Mouse (Mus musculus): ENCODE measurements around the gene Sost.

DNA sequence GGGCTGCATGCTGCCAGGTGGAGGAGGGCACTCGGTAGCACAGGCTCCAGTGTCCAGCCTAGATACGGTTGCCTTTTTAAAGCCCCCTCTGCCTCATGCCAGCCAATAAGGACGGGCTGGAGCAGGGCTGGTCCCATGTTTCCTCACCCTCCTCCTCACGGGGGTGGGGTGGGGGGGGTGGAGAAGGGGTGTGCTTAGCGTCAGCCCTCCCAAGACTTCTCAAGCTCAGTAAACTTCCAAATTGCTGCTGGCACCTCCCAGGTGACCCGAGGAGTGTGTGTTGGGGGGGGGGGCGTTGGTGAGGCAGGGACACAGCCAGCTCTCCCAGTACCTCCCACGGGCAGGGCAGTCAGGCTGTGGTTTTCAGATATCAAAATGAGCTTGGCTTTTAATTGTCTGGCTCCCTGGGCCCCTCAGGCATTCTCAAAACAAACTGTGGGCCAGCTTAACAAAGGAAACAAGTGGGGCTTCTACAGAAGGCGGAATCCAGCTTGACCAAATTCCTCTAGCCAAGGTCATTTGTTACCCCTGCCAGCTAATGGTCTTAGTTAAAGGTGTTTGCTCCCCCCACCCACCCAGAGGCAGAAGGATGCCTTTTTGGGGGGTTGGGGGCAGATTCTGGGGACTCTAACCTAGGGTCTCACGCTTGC is at the start of gene Sost:
- TF ChIP-seq CHD2 (IDR thresholded peaks at IDR 0.05; ENCODE audit: low read depth, low read length) (no peak), HCFC1 (IDR thresholded peaks at IDR 0.05; ENCODE audit: borderline replicate concordance, insufficient read depth, low read length) (no peak)
